Mouse (Mus musculus): Measurements from ENCODE around the gene Arpc2.

The Arpc2 gene

DNA sequence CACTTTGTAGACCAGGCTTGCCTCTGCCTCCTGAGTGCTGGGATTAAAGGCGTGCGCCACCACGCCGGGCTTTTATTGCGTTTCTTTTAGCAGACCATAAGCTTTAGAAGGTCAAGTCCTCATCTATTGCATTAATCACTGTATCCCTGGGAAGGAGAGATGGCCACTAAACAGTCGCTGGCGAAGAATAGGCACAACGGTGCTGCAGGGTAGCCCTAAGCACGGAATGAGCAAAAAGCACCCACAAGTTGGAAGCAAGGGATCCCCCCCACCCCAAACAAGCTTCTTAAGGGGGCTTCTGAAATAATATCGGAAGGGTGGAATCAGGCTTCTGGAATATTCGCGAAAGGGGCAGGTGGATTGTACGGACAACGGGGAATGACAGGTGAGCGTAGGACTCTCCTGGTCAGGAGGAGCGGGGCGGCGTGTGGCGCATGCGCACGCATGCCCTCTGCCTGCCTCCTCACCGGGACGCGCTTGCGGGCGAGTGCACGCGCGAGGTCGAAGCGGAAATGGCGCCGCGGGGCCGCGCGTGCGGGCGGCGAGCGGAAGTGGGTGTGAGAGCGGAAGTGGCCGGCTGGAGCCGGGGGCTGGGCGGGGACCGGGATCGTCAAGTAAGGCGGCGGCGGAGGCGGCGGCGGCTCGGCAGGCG lies at the start of gene Arpc2:
TSS of gene Arpc2 (plus strand) at position 147 of the 652 bp plus-strand sequence.
- peak; percentile 93 to 95 for DNase-seq (ENCODE audit: low spot score in 2 of 2)

- DNase-seq (ENCODE audit: low spot score in 2 of 2) = no peak
These were observed 45.4 kb upstream of the Arpc2 start for GRCm38 (mm10) chr1:74190471-74190870.

- DNase-seq (ENCODE audit: low spot score in 2 of 2) = no peak
These were observed 43.2 kb upstream of the Arpc2 start for GRCm38 (mm10) chr1:74192711-74193110.

- DNase-seq (ENCODE audit: low spot score in 2 of 2) = no peak
These were observed 41.4 kb upstream of the Arpc2 start, which contains the start of gene Cxcr1 for GRCm38 (mm10) chr1:74194445-74194844. Gene Cxcr1, minus strand, starts transcription at chr1:74194631.

- DNase-seq (ENCODE audit: low spot score in 2 of 2) = no peak
These were observed 39.9 kb upstream of the Arpc2 start for GRCm38 (mm10) chr1:74195961-74196360.

DNA sequence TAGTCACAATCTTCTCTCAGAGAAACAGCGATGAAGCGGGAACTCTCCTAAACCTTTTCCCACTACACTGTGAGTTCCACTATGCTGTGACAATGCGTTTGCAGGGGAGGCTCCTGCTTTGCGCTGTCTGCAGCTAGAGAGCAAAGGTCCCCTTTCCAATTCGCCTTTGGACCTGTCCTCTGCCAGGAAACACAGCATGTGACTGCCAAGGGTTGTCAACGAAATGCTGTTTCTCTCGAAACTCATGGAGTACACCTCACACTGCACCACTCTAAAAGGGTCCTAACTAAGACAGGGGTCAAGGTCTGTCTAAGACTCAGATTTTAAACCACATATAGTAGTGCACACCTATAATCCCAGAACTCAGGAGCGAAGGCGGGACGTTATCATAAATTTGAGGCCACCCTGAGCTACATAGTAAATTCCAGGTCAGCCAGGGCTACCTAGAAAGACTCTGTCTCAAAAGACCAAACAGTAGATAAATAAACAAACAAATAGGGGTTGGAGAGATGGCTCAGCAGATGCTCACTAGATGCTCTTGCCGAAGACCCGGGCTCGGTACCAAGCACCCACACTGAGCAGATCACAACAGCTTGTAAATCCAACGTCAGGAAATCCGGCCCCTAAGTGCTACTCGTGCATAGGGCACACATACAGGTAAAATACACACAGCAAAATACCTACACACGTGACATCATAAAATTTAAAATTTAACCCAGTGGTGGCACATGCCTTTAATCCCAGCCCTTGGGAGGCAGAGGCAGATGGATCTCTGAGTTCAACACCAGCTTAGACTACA lies 39.1 kb upstream of the Arpc2 start:
- DNase-seq (ENCODE audit: low spot score in 2 of 2) = no peak

GRCm38 (mm10) chr1:74197726-74198470 lies 38.0 kb upstream of the Arpc2 start:
- peak; percentile 51 to 68 for DNase-seq (ENCODE audit: low spot score in 2 of 2)

- DNase-seq (ENCODE audit: low spot score in 2 of 2) = no peak
These were observed 36.8 kb upstream of the Arpc2 start for GRCm38 (mm10) chr1:74199046-74199445.

DNA sequence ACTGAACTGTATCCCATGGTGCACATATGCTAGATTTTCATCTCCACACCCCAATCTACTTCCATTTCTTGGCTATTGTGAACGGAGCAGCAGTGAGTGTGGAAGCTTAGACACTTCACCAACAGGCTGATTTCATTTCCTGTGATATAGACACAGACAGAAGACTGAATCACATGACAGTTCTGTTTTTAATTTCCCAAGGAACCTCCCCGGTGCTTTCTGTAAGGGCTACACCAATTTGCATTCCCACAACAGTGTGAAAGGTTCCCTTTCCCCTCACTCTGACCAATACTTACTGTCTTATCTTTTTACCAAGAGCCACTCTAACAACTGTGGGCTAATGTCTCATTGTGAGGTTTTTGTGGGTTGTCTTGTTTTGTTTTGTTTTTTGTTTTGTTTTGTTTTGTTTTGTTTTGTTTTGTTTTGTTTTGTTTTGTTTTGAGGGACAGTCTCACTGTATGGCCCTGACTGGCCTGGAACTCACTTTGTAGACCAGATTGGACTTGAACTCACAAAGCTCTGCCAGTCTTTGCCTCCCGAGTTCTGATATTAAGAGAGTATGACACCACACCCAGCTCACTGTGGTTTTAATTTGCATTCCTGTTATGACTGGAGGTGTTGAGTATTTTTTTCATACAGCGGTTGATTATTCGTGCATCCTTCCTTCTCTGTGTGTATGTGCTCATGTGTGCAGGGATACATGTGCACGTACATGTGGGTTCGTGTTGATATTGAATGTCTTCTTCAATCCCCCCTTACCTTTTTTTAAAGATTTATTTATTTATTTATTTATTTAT lies 34.6 kb upstream of the Arpc2 start:
- DNase-seq (ENCODE audit: low spot score in 2 of 2) = no peak

DNA sequence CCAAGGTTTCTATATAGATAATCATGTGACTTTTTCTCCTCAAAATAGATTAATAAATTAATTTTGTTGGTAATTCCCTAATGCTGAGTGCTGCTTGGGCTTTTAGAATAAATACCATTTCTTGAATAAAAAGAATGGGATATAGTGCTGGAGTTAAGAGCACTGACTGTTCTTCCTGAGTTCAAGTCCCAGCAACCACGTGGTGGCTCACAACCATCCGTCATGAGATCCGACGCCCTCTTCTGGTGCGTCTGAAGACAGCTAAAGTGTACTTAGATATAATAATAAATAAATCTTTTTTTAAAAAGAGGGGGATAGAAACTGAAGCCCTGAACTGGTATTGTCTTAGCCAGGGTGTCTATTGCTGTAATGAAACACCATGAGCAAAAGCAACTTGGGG lies 32.4 kb upstream of the Arpc2 start:
- no peak for DNase-seq (ENCODE audit: low spot score in 2 of 2)

DNA sequence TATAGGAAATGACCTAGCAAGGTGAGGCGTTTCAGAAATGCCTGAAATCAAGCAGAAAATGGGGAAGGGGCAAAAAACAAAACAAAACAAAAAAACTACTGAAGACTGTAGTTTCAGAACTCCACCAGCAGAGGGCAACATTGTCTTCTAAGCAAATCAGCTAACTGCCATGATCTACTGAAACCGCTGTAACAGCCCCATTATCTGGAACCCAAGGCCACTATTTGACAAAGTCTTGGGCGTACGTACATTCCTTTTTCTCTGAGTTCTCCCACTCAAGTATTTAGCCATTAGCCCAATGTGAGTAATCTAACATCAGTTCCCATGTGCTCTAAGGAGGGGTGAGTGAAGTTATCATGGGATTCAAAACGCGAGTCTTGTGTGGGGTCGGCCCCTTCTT lies 30.0 kb upstream of the Arpc2 start:
- no peak for DNase-seq (ENCODE audit: low spot score in 2 of 2)

GRCm38 (mm10) chr1:74206642-74207041 lies 29.2 kb upstream of the Arpc2 start:
- no peak for DNase-seq (ENCODE audit: low spot score in 2 of 2)

DNA sequence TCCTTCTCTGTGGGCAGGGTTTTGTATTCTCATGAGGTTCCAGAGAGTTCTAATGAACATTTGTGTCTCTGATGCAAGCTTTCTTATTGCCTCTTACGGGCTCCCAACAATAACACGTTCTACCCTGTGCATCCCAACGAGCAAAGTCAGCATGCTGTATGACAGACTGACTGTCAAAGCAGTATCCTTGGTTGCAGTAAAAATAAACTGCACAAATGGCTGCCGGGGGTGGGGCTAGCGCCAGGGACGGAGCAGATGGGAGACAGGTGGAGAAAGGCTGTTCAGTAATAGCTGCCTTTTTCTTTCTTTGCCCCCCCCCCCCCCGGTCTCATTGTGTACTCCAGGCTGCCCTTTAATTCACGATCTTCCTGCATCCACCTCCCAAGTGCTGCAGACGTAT lies 28.0 kb upstream of the Arpc2 start:
- DNase-seq (ENCODE audit: low spot score in 2 of 2) = no peak

- no peak for DNase-seq (ENCODE audit: low spot score in 2 of 2)
These were observed 26.9 kb upstream of the Arpc2 start for GRCm38 (mm10) chr1:74208941-74209340.

DNA sequence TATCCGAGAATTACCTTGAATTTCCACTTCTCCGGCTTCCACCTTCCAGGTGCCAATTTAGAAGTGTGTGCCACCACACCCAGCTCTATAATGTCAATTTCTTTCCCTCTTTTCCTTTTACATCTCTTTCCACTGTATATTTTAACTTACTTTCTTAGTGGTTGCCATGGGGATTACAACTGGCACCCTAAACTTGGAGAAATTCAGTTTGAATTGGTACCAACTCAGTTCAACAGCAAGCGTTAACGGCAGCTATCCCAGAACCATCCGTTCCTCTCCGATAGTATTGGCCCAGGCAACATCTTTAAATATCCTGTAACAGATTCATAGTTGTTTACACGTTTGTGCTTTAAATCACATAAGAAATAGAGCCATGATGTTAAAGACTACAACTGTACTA lies 16.0 kb upstream of the Arpc2 start:
- no peak for DNase-seq (ENCODE audit: low spot score in 2 of 2)

GRCm38 (mm10) chr1:74227317-74227716 lies 8.6 kb upstream of the Arpc2 start:
- peak in 1 of 2 experiments; percentile 42 for DNase-seq (ENCODE audit: low spot score in 2 of 2)

DNA sequence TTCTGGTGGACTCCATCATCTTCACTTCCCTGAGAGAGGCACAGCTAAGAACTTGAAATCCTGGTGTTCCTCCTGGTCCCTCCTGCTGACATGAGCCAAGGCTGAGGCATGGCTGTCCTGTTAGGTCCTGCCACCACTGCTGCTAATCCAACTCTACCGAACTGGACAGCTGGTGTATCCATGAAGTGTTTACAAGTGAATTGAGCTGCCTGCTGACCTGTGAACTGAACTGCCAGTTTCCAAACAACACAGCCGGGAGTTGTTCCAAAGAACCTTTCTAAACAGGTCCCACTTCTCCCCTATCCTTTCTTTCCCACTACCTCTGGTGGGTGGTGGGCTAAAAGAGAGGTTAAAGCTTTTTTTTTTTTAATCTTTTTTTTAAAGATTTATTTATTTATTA lies 5.9 kb upstream of the Arpc2 start:
- DNase-seq (ENCODE audit: low spot score in 2 of 2) = no peak

- no peak for DNase-seq (ENCODE audit: low spot score in 2 of 2)
These were observed 4.9 kb upstream of the Arpc2 start for GRCm38 (mm10) chr1:74230992-74231391.

DNA sequence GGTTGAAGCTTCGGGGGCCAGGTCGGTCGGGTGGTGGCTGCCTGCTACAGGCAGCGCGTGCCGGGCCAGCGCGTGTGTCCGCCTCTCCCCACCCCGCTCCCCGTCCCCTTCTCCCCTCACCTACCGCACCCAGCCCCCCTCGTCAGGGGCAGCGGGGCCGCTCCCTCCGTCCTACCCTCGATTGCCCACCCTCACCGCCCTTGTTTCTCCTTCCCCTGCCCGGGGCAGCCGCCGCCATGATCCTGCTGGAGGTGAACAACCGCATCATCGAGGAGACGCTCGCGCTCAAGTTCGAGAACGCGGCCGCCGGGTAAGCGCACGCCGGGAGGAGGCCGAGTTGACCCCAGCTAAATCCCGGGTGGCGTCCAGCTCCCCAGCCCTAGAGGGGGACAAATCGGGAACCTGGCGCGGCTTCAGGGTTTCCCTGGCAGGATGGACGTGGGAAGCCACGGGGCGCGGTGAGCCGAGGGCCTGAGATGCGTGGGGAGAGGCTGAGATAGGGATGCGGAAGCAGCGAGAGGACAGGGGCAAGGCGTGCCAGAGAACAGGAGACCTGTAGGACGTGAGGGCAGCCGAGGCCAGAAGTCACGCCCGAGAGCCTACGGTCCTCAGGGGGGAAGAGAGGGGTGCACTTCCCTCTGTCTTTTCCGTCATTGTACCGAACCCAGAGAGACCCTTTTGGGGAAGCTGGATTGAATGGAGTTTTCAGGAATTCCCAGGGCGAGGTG lies 870 bp downstream of the Arpc2 start:
- DNase-seq (ENCODE audit: low spot score in 2 of 2) = peak in 1 of 2 experiments; percentile 8

- DNase-seq (ENCODE audit: low spot score in 2 of 2) = no peak
These were observed 1.8 kb downstream of the Arpc2 start for GRCm38 (mm10) chr1:74237671-74238070.

GRCm38 (mm10) chr1:74238136-74238535 lies 2.3 kb downstream of the Arpc2 start:
- no peak for DNase-seq (ENCODE audit: low spot score in 2 of 2)
